Mouse (Mus musculus) bone marrow, adult 2 months (tissue): ENCODE measurements at regions not wholly inside any gene's neighbourhood (a gene's known extent, or its start where the extent isn't known, plus 50 kb on each side); places are given as distances from the start of the nearest gene placed in this dataset.

Experiments used
- CTCF ChIP-seq: fragments of 200-500 bp; IDR thresholded peaks from 2 replicates; pipeline ENCODE4 v1.5.1; 2011; ENCODE audit warnings: low read length, control low read depth; ENCODE audit not compliant: control insufficient read depth, insufficient read depth
- POLR2A ChIP-seq: fragments of 200-500 bp; IDR thresholded peaks from 2 replicates; pipeline ENCODE4 v1.6.1; 2011; ENCODE audit warnings: low read depth, mild to moderate bottlenecking, control low read depth, low read length, borderline replicate concordance; ENCODE audit not compliant: control insufficient read depth

GRCm38 (mm10) chr2:11387623-11388022, 166.3 kb downstream of the Pfkfb3 start:
- no peak for TF ChIP-seq CTCF
- no peak for TF ChIP-seq POLR2A
